Mouse (Mus musculus): ENCODE measurements at regions not wholly inside any gene's neighbourhood (a gene's known extent, or its start where the extent isn't known, plus 50 kb on each side); places are given as distances from the start of the nearest gene placed in this dataset.

DNA sequence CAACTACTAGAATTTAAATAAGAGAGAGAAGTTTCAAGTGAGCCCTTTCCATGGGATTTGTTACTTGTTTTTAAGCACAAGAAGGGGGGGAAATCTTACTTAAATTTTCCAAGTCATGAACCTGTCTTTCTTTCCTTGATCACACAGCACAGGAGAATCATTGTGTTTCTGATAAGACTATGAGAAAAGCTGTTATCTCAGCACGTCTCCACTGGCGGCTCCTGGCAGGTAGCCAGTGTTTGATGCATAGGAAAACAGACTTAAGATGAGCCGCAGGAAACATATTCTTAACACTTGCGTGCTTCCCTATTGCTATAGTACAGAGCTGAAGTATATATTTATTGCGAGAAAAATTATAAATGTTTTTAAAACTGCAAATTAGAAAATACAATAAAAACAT lies 920.3 kb downstream of the Efna5 start:
- Histone ChIP-seq H3K36me3 (ENCODE audit: insufficient read depth, low read length) (no peaks in the 10 kb centered on the region), H3K9me3 (replicated peaks; ENCODE audit: low read length) (no peaks in the 10 kb centered on the region), H3K9ac (ENCODE audit: low read depth, low read length) (no peak overlapping the region), H3K4me1 (replicated peaks; ENCODE audit: insufficient read depth, low read length) (no peaks in the 10 kb centered on the region), H3K27me3 (ENCODE audit: insufficient read depth, low read length) (no peaks in the 10 kb centered on the region), H3K4me3 (replicated peaks; ENCODE audit: low read depth, low read length) (no peak overlapping the region), H3K27ac (no peak overlapping the region), H3K4me2 (ENCODE audit: low read length) (no peak overlapping the region)
- 34% methylated on average over 5 of the region's 5 CpGs for WGBS
- no peak for ATAC-seq (replicated peaks; ENCODE audit: low FRiP score, low read depth)
- TF ChIP-seq CTCF (IDR thresholded peaks at IDR 0.05; ENCODE audit: low read depth): no peak
- DNase-seq (ENCODE audit: low spot score): no peak

DNA sequence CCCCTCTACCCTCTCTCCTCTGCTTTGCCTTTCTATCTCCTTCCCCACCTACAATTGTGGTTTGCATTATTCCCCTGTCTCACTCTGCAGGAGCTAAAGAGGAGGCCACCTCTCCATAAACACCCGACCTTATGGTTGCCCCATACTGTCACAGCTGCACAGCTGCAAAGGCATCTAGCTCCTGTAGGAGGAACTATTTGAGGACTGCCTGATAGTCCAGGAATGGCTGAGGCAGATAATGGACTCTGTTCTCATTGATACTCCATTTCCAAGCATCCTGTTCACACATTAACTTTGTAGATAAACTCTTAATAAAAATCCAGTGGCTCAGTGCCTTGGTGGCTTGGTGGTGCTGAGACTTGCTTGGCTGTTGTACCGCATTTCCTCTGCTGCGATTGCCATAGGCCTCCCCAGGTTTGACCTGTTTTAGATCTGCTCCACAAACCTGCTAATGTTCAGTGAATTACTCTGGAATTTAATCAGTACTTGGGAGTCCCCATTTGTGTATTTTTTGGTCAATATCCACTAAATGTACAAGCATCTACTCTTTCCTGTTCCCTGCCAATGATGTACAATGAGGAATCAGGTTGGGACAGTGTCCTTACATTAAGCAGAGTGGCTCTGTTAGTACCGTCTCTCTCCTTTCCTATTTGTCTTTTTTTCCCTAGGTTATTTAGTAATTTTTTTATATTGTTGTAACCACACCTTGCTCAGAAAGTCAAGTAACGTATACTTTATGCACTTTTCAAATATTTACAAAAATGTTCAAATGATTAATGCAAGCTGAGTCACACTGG lies 920.9 kb downstream of the Efna5 start:
- 67% methylated on average over 5 of the region's 5 CpGs for WGBS
- no peak for DNase-seq (ENCODE audit: low spot score)

DNA sequence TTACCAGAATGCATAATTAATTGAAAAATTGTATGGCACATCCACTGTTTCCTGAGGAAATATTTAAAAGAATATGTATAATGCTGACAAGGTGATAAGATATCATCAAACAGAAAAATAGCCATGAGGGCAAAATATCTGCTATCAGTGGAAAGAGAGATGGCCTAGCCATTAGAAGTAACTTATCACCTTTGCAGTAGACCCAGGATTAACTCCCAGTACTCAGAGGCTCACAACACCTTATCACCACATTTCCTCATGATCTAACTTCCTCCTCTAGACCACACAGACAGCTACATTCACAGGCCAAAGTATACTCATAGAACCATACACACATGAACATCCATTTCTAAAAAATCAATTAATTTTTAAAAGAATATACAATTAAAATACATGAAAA lies 963.4 kb downstream of the Efna5 start:
- Histone ChIP-seq H3K36me3 (ENCODE audit: insufficient read depth, low read length) (no peaks in the 10 kb centered on the region), H3K9ac (ENCODE audit: low read depth, low read length) (no peak overlapping the region), H3K4me1 (replicated peaks; ENCODE audit: insufficient read depth, low read length) (no peaks in the 10 kb centered on the region), H3K27ac (no peak overlapping the region), H3K27me3 (ENCODE audit: insufficient read depth, low read length) (no peaks in the 10 kb centered on the region), H3K4me2 (ENCODE audit: low read length) (no peak overlapping the region), H3K4me3 (replicated peaks; ENCODE audit: low read depth, low read length) (no peak overlapping the region), H3K9me3 (replicated peaks; ENCODE audit: low read length) (no peaks in the 10 kb centered on the region)
- DNase-seq (ENCODE audit: low spot score): no peak
- TF ChIP-seq CTCF (IDR thresholded peaks at IDR 0.05; ENCODE audit: low read depth): no peak
- no peak for ATAC-seq (replicated peaks; ENCODE audit: low FRiP score, low read depth)

More for the DNA sequence above, 920.9 kb downstream of the Efna5 start:
- Histone ChIP-seq H3K4me1 (replicated peaks; ENCODE audit: insufficient read depth, low read length) (no peaks in the 10 kb centered on the region), H3K27ac (no peak overlapping the region), H3K4me3 (replicated peaks; ENCODE audit: low read depth, low read length) (no peak overlapping the region), H3K9me3 (replicated peaks; ENCODE audit: low read length) (no peaks in the 10 kb centered on the region), H3K36me3 (ENCODE audit: insufficient read depth, low read length) (no peaks in the 10 kb centered on the region), H3K9ac (ENCODE audit: low read depth, low read length) (no peak overlapping the region), H3K27me3 (ENCODE audit: insufficient read depth, low read length) (no peaks in the 10 kb centered on the region), H3K4me2 (ENCODE audit: low read length) (no peak overlapping the region)
- ATAC-seq (replicated peaks; ENCODE audit: low FRiP score, low read depth): no peak
- no peak for TF ChIP-seq CTCF (IDR thresholded peaks at IDR 0.05; ENCODE audit: low read depth)

DNA sequence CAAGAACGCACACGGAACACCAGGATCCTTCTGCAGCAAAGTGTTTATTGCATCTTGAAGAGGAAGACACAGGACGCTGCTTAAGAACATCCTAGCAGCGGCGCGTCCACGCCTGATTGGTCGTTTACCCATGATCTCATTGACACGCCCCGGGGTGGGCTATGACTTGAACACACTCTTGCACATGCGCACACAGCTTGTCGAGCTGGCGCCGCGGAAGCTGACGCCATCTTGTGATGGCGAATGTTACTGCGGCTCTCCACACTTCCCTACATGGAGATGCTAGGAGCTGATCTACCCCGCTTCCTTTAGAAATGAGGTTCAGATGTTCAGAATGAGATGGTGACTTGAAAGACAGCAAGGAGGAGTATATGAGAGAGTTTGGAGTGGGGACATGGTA lies 978.2 kb downstream of the Efna5 start:
- Histone ChIP-seq H3K4me2 (ENCODE audit: low read length) (no peak overlapping the region), H3K9me3 (replicated peaks; ENCODE audit: low read length) (no peaks in the 10 kb centered on the region), H3K4me1 (replicated peaks; ENCODE audit: insufficient read depth, low read length) (no peaks in the 10 kb centered on the region), H3K27me3 (ENCODE audit: insufficient read depth, low read length) (no peaks in the 10 kb centered on the region), H3K36me3 (ENCODE audit: insufficient read depth, low read length) (no peaks in the 10 kb centered on the region), H3K4me3 (replicated peaks; ENCODE audit: low read depth, low read length) (no peak overlapping the region), H3K9ac (ENCODE audit: low read depth, low read length) (no peak overlapping the region), H3K27ac (no peak overlapping the region)
- no peak for TF ChIP-seq CTCF (IDR thresholded peaks at IDR 0.05; ENCODE audit: low read depth)
- WGBS: 93% methylated on average over 19 of the region's 19 CpGs
- no peak for ATAC-seq (replicated peaks; ENCODE audit: low FRiP score, low read depth)
- DNase-seq (ENCODE audit: low spot score): no peak

DNA sequence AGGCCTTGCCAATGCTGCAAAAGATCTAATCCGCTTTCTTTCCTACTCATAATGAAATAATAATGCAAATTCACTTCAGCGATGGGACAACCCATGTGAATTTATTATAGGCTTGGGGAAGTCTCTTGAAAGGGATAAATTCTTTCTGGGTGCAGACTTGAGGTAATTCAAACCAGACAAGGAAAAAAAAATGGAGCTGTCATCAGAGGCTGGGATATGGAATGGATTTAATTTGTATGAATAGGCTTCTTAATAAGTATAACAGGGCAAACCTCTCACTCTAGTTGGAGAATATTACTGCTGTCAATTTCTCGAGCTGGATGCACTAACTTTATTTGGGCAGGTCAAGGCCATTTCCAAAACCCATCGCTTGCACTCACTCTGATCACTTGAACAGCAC lies 990.5 kb downstream of the Efna5 start:
- DNase-seq (ENCODE audit: low spot score): no peak
- Histone ChIP-seq H3K9ac (ENCODE audit: low read depth, low read length) (no peak overlapping the region), H3K9me3 (replicated peaks; ENCODE audit: low read length) (no peaks in the 10 kb centered on the region)

DNA sequence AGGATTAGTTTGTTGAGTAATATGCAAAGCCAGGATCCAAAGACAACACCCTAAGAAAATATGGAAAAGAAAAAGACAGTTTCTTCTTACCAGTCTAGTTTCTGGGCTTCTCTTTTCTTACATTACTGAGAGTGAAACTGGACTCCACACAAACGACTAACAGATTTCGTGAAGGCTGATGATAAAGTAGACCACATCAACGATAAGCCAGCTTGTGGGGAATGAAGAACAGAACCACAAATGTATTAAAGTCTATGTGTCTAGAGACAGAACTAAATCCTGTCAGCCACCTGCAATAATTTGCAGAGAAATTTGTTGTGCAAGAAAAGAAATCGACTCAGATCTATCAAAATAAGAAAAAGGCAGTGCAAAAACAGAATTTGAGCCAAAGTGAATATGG lies 1015.0 kb downstream of the Efna5 start:
- no peak overlapping the region for H3K4me3 ChIP-seq (replicated peaks; ENCODE audit: low read depth, low read length)
- H3K36me3 ChIP-seq (ENCODE audit: insufficient read depth, low read length): no peaks in the 10 kb centered on the region
- no peak overlapping the region for H3K9ac ChIP-seq (ENCODE audit: low read depth, low read length)
- WGBS: 70% methylated on average over 4 of the region's 4 CpGs
- H3K4me2 ChIP-seq (ENCODE audit: low read length): no peak overlapping the region
- no peaks in the 10 kb centered on the region for H3K4me1 ChIP-seq (replicated peaks; ENCODE audit: insufficient read depth, low read length)
- ATAC-seq (replicated peaks; ENCODE audit: low FRiP score, low read depth) (no peak), DNase-seq (ENCODE audit: low spot score) (no peak)
- TF ChIP-seq CTCF (IDR thresholded peaks at IDR 0.05; ENCODE audit: low read depth): no peak
- no peak overlapping the region for H3K27ac ChIP-seq
- no peaks in the 10 kb centered on the region for H3K27me3 ChIP-seq (ENCODE audit: insufficient read depth, low read length)
- no peaks in the 10 kb centered on the region for H3K9me3 ChIP-seq (replicated peaks; ENCODE audit: low read length)

More for the DNA sequence above, 990.5 kb downstream of the Efna5 start:
- no peak for ATAC-seq (replicated peaks; ENCODE audit: low FRiP score, low read depth)
- Histone ChIP-seq H3K36me3 (ENCODE audit: insufficient read depth, low read length) (no peaks in the 10 kb centered on the region), H3K27me3 (ENCODE audit: insufficient read depth, low read length) (no peaks in the 10 kb centered on the region), H3K4me1 (replicated peaks; ENCODE audit: insufficient read depth, low read length) (no peaks in the 10 kb centered on the region), H3K27ac (no peak overlapping the region), H3K4me3 (replicated peaks; ENCODE audit: low read depth, low read length) (no peak overlapping the region), H3K4me2 (ENCODE audit: low read length) (no peak overlapping the region)
- no peak for TF ChIP-seq CTCF (IDR thresholded peaks at IDR 0.05; ENCODE audit: low read depth)
- WGBS: 70% methylated on average over 4 of the region's 4 CpGs

DNA sequence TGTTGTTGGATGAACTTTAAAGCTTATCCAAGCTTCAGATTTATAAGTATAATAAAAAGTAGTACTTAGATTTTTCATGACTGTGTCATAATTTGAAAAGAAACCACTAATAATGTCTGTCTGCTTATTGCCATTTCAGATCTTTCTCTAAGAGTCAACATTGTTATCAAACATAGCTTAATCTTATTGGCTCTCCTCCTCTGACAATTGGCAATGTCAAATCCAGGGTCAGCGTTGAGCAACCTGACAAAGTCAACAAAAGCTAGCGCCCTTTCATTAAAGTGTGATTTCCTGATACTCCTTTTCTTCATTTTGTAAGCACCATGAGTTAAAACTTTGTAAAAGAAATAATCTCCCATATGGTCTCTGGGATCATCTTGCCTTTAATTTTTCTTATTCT lies 1018.7 kb downstream of the Efna5 start:
- Histone ChIP-seq H3K4me2 (ENCODE audit: low read length) (no peak overlapping the region), H3K4me1 (replicated peaks; ENCODE audit: insufficient read depth, low read length) (no peaks in the 10 kb centered on the region), H3K27me3 (ENCODE audit: insufficient read depth, low read length) (no peaks in the 10 kb centered on the region), H3K36me3 (ENCODE audit: insufficient read depth, low read length) (no peaks in the 10 kb centered on the region), H3K9me3 (replicated peaks; ENCODE audit: low read length) (no peaks in the 10 kb centered on the region), H3K4me3 (replicated peaks; ENCODE audit: low read depth, low read length) (no peak overlapping the region), H3K27ac (no peak overlapping the region), H3K9ac (ENCODE audit: low read depth, low read length) (no peak overlapping the region)
- no peak for DNase-seq (ENCODE audit: low spot score)
- TF ChIP-seq CTCF (IDR thresholded peaks at IDR 0.05; ENCODE audit: low read depth): no peak
- ATAC-seq (replicated peaks; ENCODE audit: low FRiP score, low read depth): no peak
- 72% methylated on average over 2 of the region's 2 CpGs for WGBS

All from kidney, postnatal 0 days (tissue).